Mouse (Mus musculus): ENCODE data around the gene Dbr1. TPM values are rescaled to one million over a fixed set of nuclear protein-coding genes. Genes with fewer than 3 reads are reported as not detected.

Dbr1 gene
- 24.9 TPM for polyA plus RNA-seq (2015; fragmentation: Illumina TruSeq; extraction: RNeasy Lipid Tissue Mini Kit (QIAGEN cat#74804); ENCODE audit: insufficient read depth, low replicate concordance)

DNA sequence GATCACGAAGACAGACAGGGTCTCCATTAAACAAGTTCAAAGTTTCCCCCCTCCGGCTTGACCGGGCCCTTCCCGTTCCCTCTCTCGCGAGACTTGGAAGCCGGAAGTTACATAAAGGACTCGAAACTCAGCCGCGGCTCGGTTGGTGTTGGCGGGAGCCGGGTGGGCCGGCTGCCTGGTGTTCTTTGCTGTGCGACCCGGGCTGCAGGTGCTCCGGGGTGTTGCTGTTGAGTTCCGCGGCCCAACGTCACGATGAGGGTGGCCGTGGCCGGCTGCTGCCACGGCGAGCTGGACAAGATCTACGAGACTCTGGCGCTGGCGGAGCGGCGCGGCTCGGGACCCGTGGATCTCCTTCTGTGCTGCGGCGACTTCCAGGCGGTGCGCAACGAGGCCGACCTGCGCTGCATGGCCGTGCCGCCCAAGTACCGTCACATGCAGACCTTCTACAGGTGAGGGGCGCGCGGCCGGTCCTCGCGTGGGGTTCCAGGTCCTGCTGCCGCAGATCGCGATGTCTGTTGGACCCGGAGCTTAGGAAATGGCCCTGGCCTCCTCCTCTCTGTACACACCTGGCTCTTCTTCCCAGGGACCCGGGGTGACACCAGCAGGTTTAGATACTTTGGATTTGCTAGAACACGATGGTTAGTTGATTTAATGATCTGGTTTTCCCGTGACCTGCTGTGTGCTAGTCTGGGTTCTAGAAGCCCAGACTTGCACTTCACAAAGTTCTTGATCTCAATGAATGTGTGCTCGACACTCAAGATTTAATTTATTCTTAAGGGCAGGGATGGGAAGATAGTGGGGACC lies at the start of gene Dbr1:
Gene Dbr1 (plus strand): TSS at position 123 of the 804 bp plus-strand sequence.

GRCm38 (mm10) chr9:99568347-99569070 lies 7.1 kb upstream of the Dbr1 start, which contains the start of gene Armc8:
Gene Armc8 (minus strand): TSS chr9:99568899.

DNA sequence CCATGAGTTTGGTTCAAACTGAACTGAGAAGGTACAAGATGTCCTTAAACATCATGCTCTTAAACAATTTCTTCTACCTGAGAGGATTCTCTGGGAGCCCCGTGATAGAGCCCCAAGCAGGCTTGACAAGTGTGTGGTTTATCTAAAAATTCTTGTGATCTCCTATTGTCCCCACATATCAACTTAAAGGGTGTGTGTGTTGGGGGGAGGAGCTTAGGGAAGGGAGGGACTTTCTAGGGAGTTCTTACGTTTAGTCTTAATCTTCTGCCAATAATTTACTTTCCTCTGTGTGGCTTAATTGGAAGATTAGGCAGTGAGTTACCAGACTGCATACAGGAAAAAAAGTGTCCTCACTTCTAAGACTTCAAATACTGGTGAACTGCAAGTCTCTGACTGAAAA lies 36.6 kb downstream of the Dbr1 start, which contains the start of gene A4gnt:
Gene A4gnt (plus strand): TSS at position 301 of the 400 bp plus-strand sequence.

GRCm38 (mm10) chr9:99629281-99630011 lies 53.8 kb downstream of the Dbr1 start, which contains the start of gene Dzip1l:
Gene Dzip1l (plus strand): TSS chr9:99629496.

Other genes with a start within 250 kb of the Dbr1 start
- 0.40 TPM for gene Esyt3, start 217.2 kb upstream of the Dbr1 start, polyA plus RNA-seq (2015; fragmentation: Illumina TruSeq; extraction: RNeasy Lipid Tissue Mini Kit (QIAGEN cat#74804); ENCODE audit: insufficient read depth, low replicate concordance)
- gene Mras, start 138.4 kb upstream of the Dbr1 start, polyA plus RNA-seq (2015; fragmentation: Illumina TruSeq; extraction: RNeasy Lipid Tissue Mini Kit (QIAGEN cat#74804); ENCODE audit: insufficient read depth, low replicate concordance) = 12.3 TPM
- gene Nme9, start 124.3 kb upstream of the Dbr1 start, polyA plus RNA-seq (2015; fragmentation: Illumina TruSeq; extraction: RNeasy Lipid Tissue Mini Kit (QIAGEN cat#74804); ENCODE audit: insufficient read depth, low replicate concordance) = 0.61 TPM
- gene Armc8, start 6.9 kb upstream of the Dbr1 start, polyA plus RNA-seq (2015; fragmentation: Illumina TruSeq; extraction: RNeasy Lipid Tissue Mini Kit (QIAGEN cat#74804); ENCODE audit: insufficient read depth, low replicate concordance) = 36.7 TPM
- gene A4gnt, start 36.7 kb downstream of the Dbr1 start, polyA plus RNA-seq (2015; fragmentation: Illumina TruSeq; extraction: RNeasy Lipid Tissue Mini Kit (QIAGEN cat#74804); ENCODE audit: insufficient read depth, low replicate concordance) = not detected
- gene Dzip1l, start 53.7 kb downstream of the Dbr1 start, polyA plus RNA-seq (2015; fragmentation: Illumina TruSeq; extraction: RNeasy Lipid Tissue Mini Kit (QIAGEN cat#74804); ENCODE audit: insufficient read depth, low replicate concordance) = 2.5 TPM
- gene Cldn18, start 141.5 kb downstream of the Dbr1 start, polyA plus RNA-seq (2015; fragmentation: Illumina TruSeq; extraction: RNeasy Lipid Tissue Mini Kit (QIAGEN cat#74804); ENCODE audit: insufficient read depth, low replicate concordance) = not detected